Mouse (Mus musculus): ENCODE measurements around the gene Lce3d. TPM values are rescaled to one million over a fixed set of nuclear protein-coding genes. Genes with fewer than 3 reads are reported as not detected.

The Lce3d gene
- total and polyA plus RNA-seq, 3 experiments = not detected

GRCm38 (mm10) chr3:92966761-92967160 lies 9.6 kb downstream of the Lce3d start, which contains the start of gene Lce3e:
TSS of gene Lce3e (plus strand) at chr3:92967061.
- Histone ChIP-seq H3K27me3 (ENCODE audit: control insufficient read depth, insufficient read depth, low read length) (no peaks in the 10 kb centered on the region), H3K9ac (ENCODE audit: low read depth, low read length) (no peak within 1 kb of the TSS), H3K4me3 (no peak within 1 kb of the TSS), H3K79me2 (replicated peaks; ENCODE audit: control insufficient read depth, insufficient read depth, low read length) (no peaks in the 10 kb centered on the region), H3K27ac (no peak within 1 kb of the TSS), H3K4me1 (ENCODE audit: control insufficient read depth, insufficient read depth, low read length) (no peaks in the 10 kb centered on the region), H3K36me3 (ENCODE audit: control insufficient read depth, insufficient read depth, low read length) (no peaks in the 10 kb centered on the region)
- TF ChIP-seq EP300 (IDR thresholded peaks at IDR 0.05; ENCODE audit: insufficient read depth, low read depth, low read length) (no peak), CTCF (IDR thresholded peaks at IDR 0.05) (no peak), POLR2A (IDR thresholded peaks at IDR 0.05; ENCODE audit: insufficient read depth, low read depth, low read length) (no peak)
- 80% methylated on average over 2 of the region's 2 CpGs for WGBS
- DNase-seq = no peak
- intact Hi-C loops (cut with DNase I) = no loop called here

DNA sequence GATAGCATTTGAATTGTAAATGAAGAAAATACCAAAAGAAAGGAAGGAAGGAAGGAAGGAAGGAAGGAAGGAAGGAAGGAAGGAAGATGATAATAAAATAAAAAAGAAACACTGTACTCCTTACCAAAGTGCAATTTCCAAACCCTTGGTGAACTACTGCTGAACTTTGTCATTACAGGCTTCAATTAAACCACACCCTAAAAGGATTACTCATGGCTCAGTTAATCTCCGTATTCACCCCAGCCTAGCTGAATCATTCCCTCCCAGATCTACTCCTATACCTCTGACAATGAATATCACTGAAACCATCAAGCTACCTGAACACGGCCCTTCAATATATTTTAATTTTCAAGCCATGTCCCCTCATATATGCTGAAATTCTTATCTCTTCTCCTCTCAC lies 21.3 kb downstream of the Lce3d start:
- Histone ChIP-seq H3K36me3 (ENCODE audit: control insufficient read depth, insufficient read depth, low read length) (no peaks in the 10 kb centered on the region), H3K4me1 (ENCODE audit: control insufficient read depth, insufficient read depth, low read length) (no peaks in the 10 kb centered on the region), H3K9ac (ENCODE audit: low read depth, low read length) (no peak overlapping the region), H3K27me3 (ENCODE audit: control insufficient read depth, insufficient read depth, low read length) (no peaks in the 10 kb centered on the region), H3K79me2 (replicated peaks; ENCODE audit: control insufficient read depth, insufficient read depth, low read length) (no peaks in the 10 kb centered on the region), H3K27ac (no peak overlapping the region), H3K4me3 (no peak overlapping the region)
- no peak for DNase-seq
- 59% methylated on average over 2 of the region's 2 CpGs for WGBS
- TF ChIP-seq EP300 (IDR thresholded peaks at IDR 0.05; ENCODE audit: insufficient read depth, low read depth, low read length) (no peak), CTCF (IDR thresholded peaks at IDR 0.05) (no peak), POLR2A (IDR thresholded peaks at IDR 0.05; ENCODE audit: insufficient read depth, low read depth, low read length) (no peak)
- intact Hi-C loops (cut with DNase I) = no loop called here

GRCm38 (mm10) chr3:92991926-92992325 lies 34.7 kb downstream of the Lce3d start, which contains the start of gene Lce3f:
TSS of gene Lce3f (plus strand) at chr3:92992226.
- no peak for DNase-seq
- no peaks in the 10 kb centered on the region for H3K79me2 ChIP-seq (replicated peaks; ENCODE audit: control insufficient read depth, insufficient read depth, low read length)
- no peak within 1 kb of the TSS for H3K27ac ChIP-seq
- intact Hi-C loops (cut with DNase I) = no loop called here
- TF ChIP-seq POLR2A (IDR thresholded peaks at IDR 0.05; ENCODE audit: insufficient read depth, low read depth, low read length) = no peak
- no peak for TF ChIP-seq EP300 (IDR thresholded peaks at IDR 0.05; ENCODE audit: insufficient read depth, low read depth, low read length)
- TF ChIP-seq CTCF (IDR thresholded peaks at IDR 0.05) = no peak
- no peaks in the 10 kb centered on the region for H3K27me3 ChIP-seq (ENCODE audit: control insufficient read depth, insufficient read depth, low read length)
- H3K4me1 ChIP-seq (ENCODE audit: control insufficient read depth, insufficient read depth, low read length) = no peaks in the 10 kb centered on the region
- H3K4me3 ChIP-seq = no peak within 1 kb of the TSS
- H3K36me3 ChIP-seq (ENCODE audit: control insufficient read depth, insufficient read depth, low read length) = no peaks in the 10 kb centered on the region
- no peak within 1 kb of the TSS for H3K9ac ChIP-seq (ENCODE audit: low read depth, low read length)

DNA sequence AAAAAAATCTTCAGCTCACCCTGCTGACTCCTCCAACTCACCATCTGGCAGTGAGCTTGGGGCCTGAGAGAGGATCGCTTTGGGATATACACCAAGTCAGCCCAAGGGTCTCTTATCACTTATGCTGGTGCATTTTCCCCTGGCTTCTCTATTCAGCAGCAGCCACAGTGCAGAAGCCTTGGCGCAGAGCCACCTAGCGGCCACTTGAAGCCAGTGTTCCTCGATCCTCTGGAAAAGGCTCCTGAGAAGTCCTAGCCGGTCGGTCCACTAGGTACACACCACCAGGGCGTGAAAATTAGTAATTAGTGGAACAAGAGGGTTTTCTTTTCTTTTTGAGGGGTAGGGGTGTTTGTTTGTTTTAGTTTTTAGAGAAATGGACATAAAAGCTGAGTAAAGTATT lies 41.5 kb downstream of the Lce3d start:
- 4% methylated on average over 7 of the region's 7 CpGs for WGBS
- H3K27ac ChIP-seq = no peak overlapping the region
- no peaks in the 10 kb centered on the region for H3K36me3 ChIP-seq (ENCODE audit: control insufficient read depth, insufficient read depth, low read length)
- no peak overlapping the region for H3K4me3 ChIP-seq
- H3K9ac ChIP-seq (ENCODE audit: low read depth, low read length) = no peak overlapping the region
- intact Hi-C loops (cut with DNase I) = no loop called here
- TF ChIP-seq POLR2A (IDR thresholded peaks at IDR 0.05; ENCODE audit: insufficient read depth, low read depth, low read length) (no peak), CTCF (IDR thresholded peaks at IDR 0.05) (peak; percentile 86)
- no peaks in the 10 kb centered on the region for H3K4me1 ChIP-seq (ENCODE audit: control insufficient read depth, insufficient read depth, low read length)
- peak; percentile 18 to 42 for DNase-seq
- no peaks in the 10 kb centered on the region for H3K27me3 ChIP-seq (ENCODE audit: control insufficient read depth, insufficient read depth, low read length)
- H3K79me2 ChIP-seq (replicated peaks; ENCODE audit: control insufficient read depth, insufficient read depth, low read length) = no peaks in the 10 kb centered on the region

- intact Hi-C loops (cut with DNase I) = no loop called here
- no peaks in the 10 kb centered on the region for H3K27me3 ChIP-seq (ENCODE audit: control insufficient read depth, insufficient read depth, low read length)
- no peaks in the 10 kb centered on the region for H3K36me3 ChIP-seq (ENCODE audit: control insufficient read depth, insufficient read depth, low read length)
- H3K4me1 ChIP-seq (ENCODE audit: control insufficient read depth, insufficient read depth, low read length) = no peaks in the 10 kb centered on the region
- no peak for TF ChIP-seq POLR2A (IDR thresholded peaks at IDR 0.05; ENCODE audit: insufficient read depth, low read depth, low read length)
- TF ChIP-seq CTCF (IDR thresholded peaks at IDR 0.05) = no peak
- TF ChIP-seq EP300 (IDR thresholded peaks at IDR 0.05; ENCODE audit: insufficient read depth, low read depth, low read length) = no peak
- H3K79me2 ChIP-seq (replicated peaks; ENCODE audit: control insufficient read depth, insufficient read depth, low read length) = no peaks in the 10 kb centered on the region
- no peak overlapping the region for H3K27ac ChIP-seq
- WGBS = 59% methylated on average over 3 of the region's 3 CpGs
- no peak overlapping the region for H3K4me3 ChIP-seq
- no peak overlapping the region for H3K9ac ChIP-seq (ENCODE audit: low read depth, low read length)
- DNase-seq = no peak
These were observed 43.4 kb downstream of the Lce3d start for GRCm38 (mm10) chr3:93000621-93001020.

GRCm38 (mm10) chr3:93002843-93003242 lies 45.7 kb downstream of the Lce3d start:
- Histone ChIP-seq H3K36me3 (ENCODE audit: control insufficient read depth, insufficient read depth, low read length) (no peaks in the 10 kb centered on the region), H3K4me3 (no peak overlapping the region), H3K9ac (ENCODE audit: low read depth, low read length) (no peak overlapping the region), H3K4me1 (ENCODE audit: control insufficient read depth, insufficient read depth, low read length) (no peaks in the 10 kb centered on the region), H3K79me2 (replicated peaks; ENCODE audit: control insufficient read depth, insufficient read depth, low read length) (no peaks in the 10 kb centered on the region), H3K27me3 (ENCODE audit: control insufficient read depth, insufficient read depth, low read length) (no peaks in the 10 kb centered on the region), H3K27ac (no peak overlapping the region)
- intact Hi-C loops (cut with DNase I) = no loop called here
- TF ChIP-seq EP300 (IDR thresholded peaks at IDR 0.05; ENCODE audit: insufficient read depth, low read depth, low read length) = no peak
- no peak for TF ChIP-seq POLR2A (IDR thresholded peaks at IDR 0.05; ENCODE audit: insufficient read depth, low read depth, low read length)
- TF ChIP-seq CTCF (IDR thresholded peaks at IDR 0.05) = no peak
- WGBS = 66% methylated on average over 4 of the region's 4 CpGs
- DNase-seq = no peak

Other genes starting within 250 kb of the Lce3d start
- not detected for gene Lce1e, start 248.3 kb upstream of the Lce3d start, total RNA-seq (2021)
- gene Lce1e, start 248.3 kb upstream of the Lce3d start, polyA plus RNA-seq (2012; rRNA removed) = not detected in 2 replicates
- not detected for gene Lce1f, start 237.0 kb upstream of the Lce3d start, total RNA-seq (2021)
- gene Lce1f, start 237.0 kb upstream of the Lce3d start, polyA plus RNA-seq (2012; rRNA removed) = not detected in 2 replicates
- gene Gm38119, start 218.3 kb upstream of the Lce3d start, total RNA-seq (2021) = not detected
- gene Gm38119, start 218.3 kb upstream of the Lce3d start, polyA plus RNA-seq (2012; rRNA removed) = not detected in 2 replicates
- not detected for gene Lce1g, start 205.1 kb upstream of the Lce3d start, total RNA-seq (2021)
- not detected in 2 replicates for gene Lce1g, start 205.1 kb upstream of the Lce3d start, polyA plus RNA-seq (2012; rRNA removed)
- not detected for gene Lce1h, start 192.3 kb upstream of the Lce3d start, total RNA-seq (2021)
- gene Lce1h, start 192.3 kb upstream of the Lce3d start, polyA plus RNA-seq (2012; rRNA removed) = not detected in 2 replicates
- gene Lce1i, start 178.5 kb upstream of the Lce3d start, total RNA-seq (2021) = not detected
- gene Lce1i, start 178.5 kb upstream of the Lce3d start, polyA plus RNA-seq (2012; rRNA removed) = not detected in 2 replicates
- not detected for gene Lce1j, start 166.9 kb upstream of the Lce3d start, total RNA-seq (2021)
- gene Lce1j, start 166.9 kb upstream of the Lce3d start, polyA plus RNA-seq (2012; rRNA removed) = not detected in 2 replicates
- not detected for gene Lce1k, start 149.5 kb upstream of the Lce3d start, total RNA-seq (2021)
- not detected in 2 replicates for gene Lce1k, start 149.5 kb upstream of the Lce3d start, polyA plus RNA-seq (2012; rRNA removed)
- gene Kprp, start 130.1 kb upstream of the Lce3d start, total RNA-seq (2021) = not detected
- gene Kprp, start 130.1 kb upstream of the Lce3d start, polyA plus RNA-seq (2012; rRNA removed) = not detected in 2 replicates
- not detected for gene Lce1l, start 106.1 kb upstream of the Lce3d start, total RNA-seq (2021)
- gene Lce1l, start 106.1 kb upstream of the Lce3d start, polyA plus RNA-seq (2012; rRNA removed) = not detected in 2 replicates
- gene 2310050C09Rik, start 87.2 kb upstream of the Lce3d start, total RNA-seq (2021) = not detected
- not detected in 2 replicates for gene 2310050C09Rik, start 87.2 kb upstream of the Lce3d start, polyA plus RNA-seq (2012; rRNA removed)
- gene Lce3a, start 31.2 kb upstream of the Lce3d start, total RNA-seq (2021) = not detected
- gene Lce3a, start 31.2 kb upstream of the Lce3d start, polyA plus RNA-seq (2012; rRNA removed) = not detected in 2 replicates
- gene Lce3b, start 24.4 kb upstream of the Lce3d start, total RNA-seq (2021) = not detected
- gene Lce3b, start 24.4 kb upstream of the Lce3d start, polyA plus RNA-seq (2012; rRNA removed) = not detected in 2 replicates
- not detected for gene Lce3c, start 12.9 kb upstream of the Lce3d start, total RNA-seq (2021)
- not detected in 2 replicates for gene Lce3c, start 12.9 kb upstream of the Lce3d start, polyA plus RNA-seq (2012; rRNA removed)
- gene Lce3e, start 9.7 kb downstream of the Lce3d start, total RNA-seq (2021) = not detected
- gene Lce3e, start 9.7 kb downstream of the Lce3d start, polyA plus RNA-seq (2012; rRNA removed) = not detected in 2 replicates
- gene Lce3f, start 34.8 kb downstream of the Lce3d start, total RNA-seq (2021) = not detected
- not detected in 2 replicates for gene Lce3f, start 34.8 kb downstream of the Lce3d start, polyA plus RNA-seq (2012; rRNA removed)
- gene Crct1, start 58.3 kb downstream of the Lce3d start, total RNA-seq (2021) = not detected
- not detected in 2 replicates for gene Crct1, start 58.3 kb downstream of the Lce3d start, polyA plus RNA-seq (2012; rRNA removed)
- gene Lce1m, start 61.7 kb downstream of the Lce3d start, total RNA-seq (2021) = not detected
- gene Lce1m, start 61.7 kb downstream of the Lce3d start, polyA plus RNA-seq (2012; rRNA removed) = not detected in 2 replicates
- not detected for gene Gm4858, start 111.4 kb downstream of the Lce3d start, total RNA-seq (2021)
- gene Gm4858, start 111.4 kb downstream of the Lce3d start, polyA plus RNA-seq (2012; rRNA removed) = not detected in 2 replicates
- gene Crnn, start 187.4 kb downstream of the Lce3d start, total RNA-seq (2021) = not detected
- not detected in 2 replicates for gene Crnn, start 187.4 kb downstream of the Lce3d start, polyA plus RNA-seq (2012; rRNA removed)
- gene Flg2, start 239.9 kb downstream of the Lce3d start, total RNA-seq (2021) = under 1 TPM in 1 of 2 experiments, not detected in 1; 0.08 TPM
- not detected in 2 replicates for gene Flg2, start 239.9 kb downstream of the Lce3d start, polyA plus RNA-seq (2012; rRNA removed)